Mouse (Mus musculus): ENCODE data around the gene Ltbp1. TPM values are rescaled to one million over a fixed set of nuclear protein-coding genes. Genes with fewer than 3 reads are reported as not detected.
A peak's percentile ranks its signal among the peaks of the same experiment; 100 is the strongest.

Ltbp1 gene
- polyA plus RNA-seq, 2 experiments = 83.3 to 104 TPM

DNA sequence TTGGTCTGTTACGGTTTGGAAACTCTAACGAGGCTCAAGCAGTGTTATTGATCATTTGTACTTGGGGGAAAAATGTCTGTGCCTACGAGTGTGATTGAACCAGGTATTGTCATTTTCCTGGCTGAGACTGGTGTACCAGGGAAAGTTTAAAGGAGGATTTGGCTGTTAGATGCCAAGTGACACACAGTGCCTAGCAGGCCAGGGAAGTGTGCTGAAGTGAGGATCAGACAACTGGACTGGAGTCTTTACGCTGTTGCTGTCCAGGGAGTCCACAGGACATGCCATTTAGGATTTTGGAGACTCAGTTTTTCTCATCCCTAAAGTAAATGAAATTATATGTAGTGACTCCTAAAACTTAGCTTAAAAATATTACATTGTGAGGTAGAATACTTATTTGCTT is 174.9 kb downstream of the Ltbp1 start:
- Histone ChIP-seq H3K4me1 (ENCODE audit: control insufficient read depth, insufficient read depth, low read length) (peaks cover 39% of the 10 kb centered on the region), H3K9me3 (ENCODE audit: control insufficient read depth, low read length) (no peaks in the 10 kb centered on the region), H3K4me2 (replicated peaks; ENCODE audit: low read depth, low read length, severe bottlenecking) (peak overlapping the region; percentile 47; the same call in 1 of the 2 replicates), H3K36me3 (ENCODE audit: control insufficient read depth, insufficient read depth, low read length) (no peaks in the 10 kb centered on the region; the same call in 1 of the 2 replicates), H3K27ac (replicated peaks; ENCODE audit: low read depth, low read length) (no peak overlapping the region), H3K4me3 (replicated peaks; ENCODE audit: low read length) (no peak overlapping the region; the same call in 1 of the 2 replicates), H3K27me3 (ENCODE audit: control insufficient read depth, insufficient read depth, low read length) (no peaks in the 10 kb centered on the region), H3K9ac (ENCODE audit: low read depth, low read length, severe bottlenecking) (no peak overlapping the region)
- WGBS = 69% methylated on average over 4 of the region's 4 CpGs
- no peak for DNase-seq (ENCODE audit: low spot score)
- no peak for ATAC-seq (ENCODE audit: low FRiP score, low read depth)
- no peak for TF ChIP-seq POLR2A (IDR thresholded peaks at IDR 0.05; ENCODE audit: borderline replicate concordance, extremely low read depth, insufficient read depth, insufficient read length)

DNA sequence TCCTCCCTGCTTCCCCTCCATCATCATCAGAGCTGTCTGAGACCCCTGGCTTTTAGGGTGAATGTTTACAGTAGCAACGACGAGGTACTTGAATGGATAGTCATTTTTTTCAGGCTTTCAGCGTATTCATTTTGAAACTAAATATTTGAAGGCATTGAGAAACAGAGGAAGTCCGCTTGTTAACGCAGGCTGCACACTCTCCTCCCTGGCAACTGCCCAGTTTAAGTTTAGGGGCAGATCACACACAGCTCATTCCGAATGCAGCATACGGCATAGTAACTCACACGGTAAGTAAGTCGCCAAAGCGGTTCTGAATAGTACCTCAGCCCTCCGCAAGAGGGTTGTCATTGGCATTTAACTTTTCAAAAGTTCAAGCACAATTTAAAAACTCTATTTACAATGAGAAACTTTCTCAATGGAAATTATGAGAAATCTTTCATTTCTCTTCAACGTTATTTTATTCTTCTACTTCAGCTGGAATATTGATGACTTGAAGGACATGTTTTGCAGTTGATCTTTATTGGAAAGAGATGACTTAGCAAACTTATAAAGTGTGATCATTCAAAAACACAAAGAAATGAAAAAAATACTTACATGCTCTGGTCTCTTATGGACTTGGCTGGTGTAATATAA is 175.7 kb downstream of the Ltbp1 start:
- no peaks in the 10 kb centered on the region; the same call in 1 of the 2 replicates for H3K36me3 ChIP-seq (ENCODE audit: control insufficient read depth, insufficient read depth, low read length)
- H3K9me3 ChIP-seq (ENCODE audit: control insufficient read depth, low read length) = no peaks in the 10 kb centered on the region
- WGBS = 57% methylated on average over 12 of the region's 12 CpGs
- ATAC-seq (ENCODE audit: low FRiP score, low read depth) (no peak), DNase-seq (ENCODE audit: low spot score) (no peak)
- no peaks in the 10 kb centered on the region for H3K27me3 ChIP-seq (ENCODE audit: control insufficient read depth, insufficient read depth, low read length)
- no peak overlapping the region for H3K27ac ChIP-seq (replicated peaks; ENCODE audit: low read depth, low read length)
- peak overlapping the region; percentile 16; the same call in 1 of the 2 replicates for H3K4me2 ChIP-seq (replicated peaks; ENCODE audit: low read depth, low read length, severe bottlenecking)
- no peak for TF ChIP-seq POLR2A (IDR thresholded peaks at IDR 0.05; ENCODE audit: borderline replicate concordance, extremely low read depth, insufficient read depth, insufficient read length)
- no peak overlapping the region for H3K4me3 ChIP-seq (replicated peaks; ENCODE audit: low read length)
- H3K4me1 ChIP-seq (ENCODE audit: control insufficient read depth, insufficient read depth, low read length) = peaks cover 39% of the 10 kb centered on the region
- H3K9ac ChIP-seq (ENCODE audit: low read depth, low read length, severe bottlenecking) = no peak overlapping the region

DNA sequence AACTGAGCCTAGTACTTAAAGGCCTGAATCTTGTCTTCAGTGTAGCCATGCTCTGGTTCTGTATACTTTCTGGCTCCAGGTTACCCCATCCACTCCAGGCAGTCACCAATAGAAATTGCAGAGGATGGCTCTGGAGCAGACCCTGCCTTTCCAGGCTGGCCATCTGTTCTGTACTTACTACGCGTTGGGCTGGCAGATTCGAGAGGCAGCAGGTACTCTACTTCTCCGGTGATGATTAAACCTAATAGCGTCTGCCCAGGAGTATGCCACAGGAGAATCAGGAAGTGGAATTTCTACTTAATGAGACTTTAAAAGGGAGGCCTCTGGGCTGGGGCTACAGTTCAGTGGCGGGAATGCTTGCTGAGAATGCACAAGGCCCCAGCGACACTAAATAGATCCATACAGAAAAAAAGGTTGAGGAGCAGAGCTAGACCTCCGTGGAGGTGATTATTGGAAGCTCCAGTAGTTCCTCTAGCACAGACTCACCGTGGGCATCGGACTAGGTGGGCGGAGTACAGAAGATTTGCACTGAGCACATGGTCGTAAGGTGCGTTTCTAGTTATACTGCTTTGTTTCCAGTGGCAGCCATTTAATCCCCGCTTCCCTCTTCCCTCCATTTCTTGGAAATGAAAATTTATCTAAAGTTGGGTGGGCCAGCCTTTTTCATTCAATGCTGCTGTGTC is 177.1 kb downstream of the Ltbp1 start:
- H3K4me3 ChIP-seq (replicated peaks; ENCODE audit: low read length) = no peak overlapping the region
- peaks cover 34% of the 10 kb centered on the region for H3K4me1 ChIP-seq (ENCODE audit: control insufficient read depth, insufficient read depth, low read length)
- no peak overlapping the region for H3K9ac ChIP-seq (ENCODE audit: low read depth, low read length, severe bottlenecking)
- no peaks in the 10 kb centered on the region for H3K27me3 ChIP-seq (ENCODE audit: control insufficient read depth, insufficient read depth, low read length)
- no peak overlapping the region for H3K27ac ChIP-seq (replicated peaks; ENCODE audit: low read depth, low read length)
- ATAC-seq (ENCODE audit: low FRiP score, low read depth) (no peak), DNase-seq (ENCODE audit: low spot score) (no peak)
- H3K4me2 ChIP-seq (replicated peaks; ENCODE audit: low read depth, low read length, severe bottlenecking) = 0 out of 2 replicates have a peak overlapping the region, but pooled peaks have one; percentile 2
- H3K9me3 ChIP-seq (ENCODE audit: control insufficient read depth, low read length) = no peaks in the 10 kb centered on the region
- no peak for TF ChIP-seq POLR2A (IDR thresholded peaks at IDR 0.05; ENCODE audit: borderline replicate concordance, extremely low read depth, insufficient read depth, insufficient read length)
- WGBS = 43% methylated on average over 14 of the region's 14 CpGs
- H3K36me3 ChIP-seq (ENCODE audit: control insufficient read depth, insufficient read depth, low read length) = no peaks in the 10 kb centered on the region; the same call in 1 of the 2 replicates

DNA sequence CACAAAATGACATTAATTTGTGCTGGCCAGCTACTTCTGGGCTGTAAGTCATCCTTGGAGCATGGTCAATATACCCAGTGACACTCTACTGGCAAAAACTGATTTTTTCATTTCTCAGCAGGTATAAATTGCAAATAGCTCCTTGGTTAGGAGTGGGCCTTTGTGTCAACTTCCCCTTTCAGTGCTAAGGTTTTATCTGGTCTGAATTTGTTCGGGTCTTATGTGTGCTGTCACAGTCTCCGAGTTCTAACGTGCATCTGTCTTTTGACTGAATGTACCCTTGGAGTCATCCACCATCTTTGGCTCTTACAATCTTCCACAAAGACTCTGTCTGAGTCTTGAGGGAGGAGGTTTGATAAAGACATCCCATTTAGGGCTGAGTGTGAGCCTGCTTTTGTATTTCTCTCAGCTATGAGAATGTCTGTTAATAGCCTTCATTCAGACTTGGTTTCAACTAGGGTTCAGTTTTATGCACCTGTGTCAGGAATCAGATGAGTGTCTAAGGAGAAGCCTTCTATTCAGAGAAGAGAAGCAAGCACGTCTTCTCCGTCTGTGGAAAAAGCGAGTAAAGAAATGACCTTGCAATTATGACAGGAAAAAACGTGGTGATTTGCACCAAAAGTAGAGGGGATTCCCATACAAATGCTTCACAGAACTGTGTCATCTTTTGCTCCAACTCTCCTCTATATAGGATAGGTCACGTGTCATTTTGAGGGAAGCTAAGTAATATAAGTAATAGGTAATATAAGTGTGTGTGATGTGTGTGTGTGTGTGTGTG is 181.6 kb downstream of the Ltbp1 start:
- WGBS = 90% methylated on average over 8 of the region's 8 CpGs
- no peak for ATAC-seq (ENCODE audit: low FRiP score, low read depth)
- H3K4me3 ChIP-seq (replicated peaks; ENCODE audit: low read length) = no peak overlapping the region

GRCm38 (mm10) chr17:75196952-75197351 is 191.6 kb downstream of the Ltbp1 start:
- Histone ChIP-seq H3K4me2 (replicated peaks; ENCODE audit: low read depth, low read length, severe bottlenecking) (no peak overlapping the region), H3K36me3 (ENCODE audit: control insufficient read depth, insufficient read depth, low read length) (peaks cover 15% of the 10 kb centered on the region), H3K27ac (replicated peaks; ENCODE audit: low read depth, low read length) (no peak overlapping the region), H3K27me3 (ENCODE audit: control insufficient read depth, insufficient read depth, low read length) (no peaks in the 10 kb centered on the region), H3K9ac (ENCODE audit: low read depth, low read length, severe bottlenecking) (no peak overlapping the region), H3K4me1 (ENCODE audit: control insufficient read depth, insufficient read depth, low read length) (no peaks in the 10 kb centered on the region), H3K4me3 (replicated peaks; ENCODE audit: low read length) (no peak overlapping the region), H3K9me3 (ENCODE audit: control insufficient read depth, low read length) (no peaks in the 10 kb centered on the region)
- 90% methylated on average over 2 of the region's 2 CpGs for WGBS
- no peak for TF ChIP-seq POLR2A (IDR thresholded peaks at IDR 0.05; ENCODE audit: borderline replicate concordance, extremely low read depth, insufficient read depth, insufficient read length)
- ATAC-seq (ENCODE audit: low FRiP score, low read depth) (no peak), DNase-seq (ENCODE audit: low spot score) (no peak)

More for the DNA sequence above, 181.6 kb downstream of the Ltbp1 start:
- H3K4me2 ChIP-seq (replicated peaks; ENCODE audit: low read depth, low read length, severe bottlenecking) = no peak overlapping the region
- no peak for TF ChIP-seq POLR2A (IDR thresholded peaks at IDR 0.05; ENCODE audit: borderline replicate concordance, extremely low read depth, insufficient read depth, insufficient read length)
- no peak overlapping the region for H3K9ac ChIP-seq (ENCODE audit: low read depth, low read length, severe bottlenecking)
- H3K27ac ChIP-seq (replicated peaks; ENCODE audit: low read depth, low read length) = no peak overlapping the region
- no peaks in the 10 kb centered on the region for H3K27me3 ChIP-seq (ENCODE audit: control insufficient read depth, insufficient read depth, low read length)
- no peak for DNase-seq (ENCODE audit: low spot score)
- H3K4me1 ChIP-seq (ENCODE audit: control insufficient read depth, insufficient read depth, low read length) = peaks cover 15% of the 10 kb centered on the region
- H3K9me3 ChIP-seq (ENCODE audit: control insufficient read depth, low read length) = no peaks in the 10 kb centered on the region
- H3K36me3 ChIP-seq (ENCODE audit: control insufficient read depth, insufficient read depth, low read length) = peaks cover 3% of the 10 kb centered on the region; the same call in 1 of the 2 replicates
